Mouse (Mus musculus): ENCODE data around the gene Alox15.

DNA sequence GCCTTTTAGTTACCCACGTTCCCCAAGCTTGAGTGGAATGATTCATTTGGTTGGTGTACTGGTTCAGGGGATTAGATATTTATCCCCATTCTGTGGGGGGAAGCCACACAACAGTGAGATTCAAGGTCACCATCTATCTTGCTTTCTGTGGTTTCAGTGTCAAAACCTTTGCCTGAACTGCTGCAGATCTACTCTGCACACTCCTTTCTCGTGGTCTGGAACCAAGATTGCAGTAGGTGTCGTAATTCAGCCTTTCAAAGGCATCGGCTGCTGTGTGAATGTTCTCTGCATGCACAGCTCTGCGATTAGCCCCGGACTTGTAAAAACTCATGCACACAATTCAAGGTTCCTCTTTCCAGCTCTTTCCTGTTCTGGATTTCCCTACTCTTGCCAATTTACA, 24.2 kb upstream of the Alox15 start:
- TF ChIP-seq CTCF (IDR thresholded peaks at IDR 0.05; ENCODE audit: control insufficient read depth, insufficient read depth, insufficient read length) (no peak), MAX (IDR thresholded peaks at IDR 0.05) (no peak), FOSL1 (IDR thresholded peaks at IDR 0.05; ENCODE audit: insufficient read depth, low read length, poor library complexity, severe bottlenecking) (no peak)
